Mouse (Mus musculus) liver, embryonic 11.5 days (tissue): ENCODE measurements around the gene Opn1sw. TPM values are rescaled to one million over a fixed set of nuclear protein-coding genes. Genes with fewer than 3 reads are reported as not detected.
A peak's percentile ranks its signal among the peaks of the same experiment; 100 is the strongest.

ENCODE experiments used
- ATAC-seq: fragments of 200-750 bp; cut with Nextera tagmentation; replicated peaks from 2 replicates; pipeline ENCODE4 v1.8.0; 2017; ENCODE audit warnings: moderate number of reproducible peaks, mild to moderate bottlenecking, moderate TSS enrichment, moderate library complexity; ENCODE audit not compliant: low FRiP score
- DNase-seq: peaks from one replicate; pipeline ENCODE4 v3.0.0-alpha.2; 2017; ENCODE audit warnings: low spot score
- H3K27ac ChIP-seq: fragments of 300-500 bp; sonication (generic); 2 replicates; pipeline ENCODE4 v1.5.1; 2014; ENCODE audit warnings: mild to moderate bottlenecking, low read depth, low read length, control low read depth
- H3K27me3 ChIP-seq: fragments of 300-500 bp; sonication (generic); replicated peaks from 2 replicates; pipeline ENCODE4 v1.6.1; 2014; ENCODE audit warnings: low read length, mixed read lengths; ENCODE audit not compliant: control insufficient read depth, insufficient read depth
- H3K36me3 ChIP-seq: fragments of 300-500 bp; sonication (generic); 2 replicates; pipeline ENCODE4 v1.6.1; 2014; ENCODE audit warnings: mild to moderate bottlenecking, low read length, moderate library complexity, mixed read lengths; ENCODE audit not compliant: control insufficient read depth, insufficient read depth
- H3K4me1 ChIP-seq: fragments of 300-500 bp; sonication (generic); replicated peaks from 2 replicates; pipeline ENCODE4 v1.6.1; 2014; ENCODE audit warnings: low read length, mixed read lengths; ENCODE audit not compliant: control insufficient read depth, insufficient read depth
- H3K4me2 ChIP-seq: fragments of 300-500 bp; sonication (generic); 2 replicates; pipeline ENCODE4 v1.6.1; 2014; ENCODE audit warnings: mild to moderate bottlenecking, control low read depth, moderate library complexity
- H3K4me3 ChIP-seq: fragments of 300-500 bp; sonication (generic); 2 replicates; pipeline ENCODE4 v1.5.1; 2014; ENCODE audit warnings: low read depth, low read length, control low read depth
- H3K9ac ChIP-seq: fragments of 300-500 bp; sonication (generic); 2 replicates; pipeline ENCODE4 v1.6.1; 2014; ENCODE audit warnings: low read depth, low read length, control low read depth
- H3K9me3 ChIP-seq: fragments of 300-500 bp; sonication (generic); 2 replicates; pipeline ENCODE4 v1.6.1; 2016; ENCODE audit warnings: low read length, inconsistent platforms, mixed read lengths; ENCODE audit not compliant: control insufficient read depth
- WGBS: fragments of 180-500 bp; shearing (Covaris S2); extraction: QIAGEN DNeasy Blood & Tissue Kit; methylation state at CpG from one replicate; pipeline ENCODE4 v1.1.7; 2014; 5-methylcytosine and 5-hydroxymethylcytosine counted together
- polyA plus RNA-seq: library from polyadenylated mRNA; unstranded; fragments of >200 nt; fragmentation: Nextera tagmentation; extraction: Ambion mirVana; gene quantifications from 2 replicates; pipeline ENCODE4 v1.2.1, GENCODE M21; 2014

Gene Opn1sw
- polyA plus RNA-seq, 1 experiment from 2014 or later, result 0.53 TPM

- peaks cover 30% of the 10 kb centered on the region for H3K36me3 ChIP-seq
- no peak overlapping the region for H3K4me3 ChIP-seq
- no peak for DNase-seq
- 85% methylated on average over 7 of the region's 7 CpGs for WGBS
- no peaks in the 10 kb centered on the region for H3K4me1 ChIP-seq
- no peak overlapping the region for H3K9ac ChIP-seq
- no peak for ATAC-seq
- H3K27ac ChIP-seq, result no peak overlapping the region
- no peak overlapping the region for H3K4me2 ChIP-seq
- no peaks in the 10 kb centered on the region for H3K9me3 ChIP-seq
- no peaks in the 10 kb centered on the region for H3K27me3 ChIP-seq
These were observed 25.8 kb downstream of the Opn1sw start for GRCm38 (mm10) chr6:29362246-29363128.

GRCm38 (mm10) chr6:29360211-29360610 is 28.1 kb downstream of the Opn1sw start:
- ATAC-seq (no peak), DNase-seq (no peak)
- no peak overlapping the region for H3K27ac ChIP-seq
- H3K9me3 ChIP-seq, result no peaks in the 10 kb centered on the region
- 83% methylated on average over 6 of the region's 6 CpGs for WGBS
- no peaks in the 10 kb centered on the region for H3K27me3 ChIP-seq
- H3K4me3 ChIP-seq, result no peak overlapping the region
- no peak overlapping the region for H3K4me2 ChIP-seq
- no peaks in the 10 kb centered on the region for H3K4me1 ChIP-seq
- no peak overlapping the region for H3K9ac ChIP-seq
- H3K36me3 ChIP-seq, result peaks cover 17% of the 10 kb centered on the region

- no peak overlapping the region for H3K27ac ChIP-seq
- no peak overlapping the region for H3K4me2 ChIP-seq
- H3K4me3 ChIP-seq, result no peak overlapping the region
- H3K27me3 ChIP-seq, result no peaks in the 10 kb centered on the region
- WGBS, result 94% methylated on average over 3 of the region's 3 CpGs
- ATAC-seq (no peak), DNase-seq (no peak)
- no peaks in the 10 kb centered on the region for H3K4me1 ChIP-seq
- H3K36me3 ChIP-seq, result peaks cover 17% of the 10 kb centered on the region
- H3K9ac ChIP-seq, result no peak overlapping the region
- no peaks in the 10 kb centered on the region for H3K9me3 ChIP-seq
These were observed 28.9 kb downstream of the Opn1sw start for GRCm38 (mm10) chr6:29359386-29359785.

GRCm38 (mm10) chr6:29352816-29353215 is 35.5 kb downstream of the Opn1sw start:
- peak; percentile 56 for ATAC-seq
- Histone ChIP-seq H3K4me3 (no peak overlapping the region), H3K27me3 (no peaks in the 10 kb centered on the region), H3K4me2 (peak overlapping the region; percentile 16), H3K9me3 (no peaks in the 10 kb centered on the region), H3K36me3 (no peaks in the 10 kb centered on the region), H3K27ac (no peak overlapping the region), H3K9ac (no peak overlapping the region), H3K4me1 (peaks cover 22% of the 10 kb centered on the region)
- DNase-seq, result no peak
- WGBS, result 20% methylated on average over 5 of the region's 5 CpGs

- DNase-seq, result no peak
- H3K27me3 ChIP-seq, result no peaks in the 10 kb centered on the region
- H3K4me3 ChIP-seq, result no peak overlapping the region
- H3K4me2 ChIP-seq, result no peak overlapping the region; the same call in 1 of the 2 replicates
- no peak overlapping the region for H3K27ac ChIP-seq
- H3K9ac ChIP-seq, result no peak overlapping the region
- H3K36me3 ChIP-seq, result no peaks in the 10 kb centered on the region
- H3K4me1 ChIP-seq, result peaks cover 22% of the 10 kb centered on the region
- no peaks in the 10 kb centered on the region for H3K9me3 ChIP-seq
- ATAC-seq, result no peak
These were observed 36.7 kb downstream of the Opn1sw start for GRCm38 (mm10) chr6:29351613-29352012.

- ATAC-seq (peak; percentile 0; the same call in 1 of the 2 replicates), DNase-seq (no peak)
- no peaks in the 10 kb centered on the region for H3K27me3 ChIP-seq
- H3K9ac ChIP-seq, result peak overlapping the region; percentile 91
- H3K4me3 ChIP-seq, result peak overlapping the region; percentile 93
- H3K4me1 ChIP-seq, result peaks cover 22% of the 10 kb centered on the region
- no peaks in the 10 kb centered on the region for H3K36me3 ChIP-seq
- under 1% methylated on average over 15 of the region's 15 CpGs for WGBS
- peak overlapping the region; percentile 83 for H3K27ac ChIP-seq
- H3K4me2 ChIP-seq, result peak overlapping the region; percentile 87
- no peaks in the 10 kb centered on the region for H3K9me3 ChIP-seq
These were observed 39.9 kb downstream of the Opn1sw start for GRCm38 (mm10) chr6:29348371-29348724.

- ATAC-seq, result peak; percentile 99
- Histone ChIP-seq H3K9me3 (no peaks in the 10 kb centered on the region), H3K4me2 (peak within 1 kb of the TSS; percentile 87), H3K36me3 (no peaks in the 10 kb centered on the region), H3K4me3 (peak within 1 kb of the TSS; percentile 93), H3K27me3 (no peaks in the 10 kb centered on the region), H3K27ac (peak within 1 kb of the TSS; percentile 83), H3K9ac (peak within 1 kb of the TSS; percentile 91), H3K4me1 (peaks cover 19% of the 10 kb centered on the region)
- under 1% methylated on average over 55 of the region's 55 CpGs for WGBS
- peak; percentile 99 for DNase-seq
These were observed 40.5 kb downstream of the Opn1sw start, which contains the start of gene Calu for GRCm38 (mm10) chr6:29347665-29348370. Gene Calu, plus strand, starts transcription at chr6:29348069.

GRCm38 (mm10) chr6:29347189-29347588 is 41.1 kb downstream of the Opn1sw start:
- Histone ChIP-seq H3K4me2 (peak overlapping the region; percentile 86), H3K27me3 (no peaks in the 10 kb centered on the region), H3K27ac (peak overlapping the region; percentile 83), H3K9me3 (no peaks in the 10 kb centered on the region), H3K36me3 (no peaks in the 10 kb centered on the region), H3K4me3 (peak overlapping the region; percentile 93), H3K9ac (peak overlapping the region; percentile 91), H3K4me1 (peaks cover 13% of the 10 kb centered on the region)
- WGBS, result 41% methylated on average over 7 of the region's 7 CpGs
- ATAC-seq (no peak), DNase-seq (no peak)
